Mouse (Mus musculus) lung, embryonic 16.5 days (tissue): ENCODE results near the gene Trim75. TPM values are rescaled to one million over a fixed set of nuclear protein-coding genes. Genes with fewer than 3 reads are reported as not detected.
A peak's percentile ranks its signal among the peaks of the same experiment; 100 is the strongest.
"Not testable (repeated sequence)": the region's sequence is repeated elsewhere in the genome, so short reads cannot be mapped to it uniquely, and the experiment has no call there.

Experiments used
- ATAC-seq: fragments of 200-750 bp; cut with Nextera tagmentation; 2 replicates; pipeline ENCODE4 v1.8.0; 2017; ENCODE audit warnings: low read depth, mild to moderate bottlenecking, moderate library complexity
- H3K27ac ChIP-seq: fragments of 300-500 bp; sonication (generic); 2 replicates; pipeline ENCODE4 v1.5.1; 2014; ENCODE audit warnings: mild to moderate bottlenecking, control low read depth, low read length
- H3K27me3 ChIP-seq: fragments of 300-500 bp; sonication (generic); 2 replicates; pipeline ENCODE4 v1.6.1; 2014; ENCODE audit warnings: low read depth, low read length, mixed read lengths; ENCODE audit not compliant: control insufficient read depth, insufficient read depth
- H3K36me3 ChIP-seq: fragments of 300-500 bp; sonication (generic); 2 replicates; pipeline ENCODE4 v1.6.1; 2014; ENCODE audit warnings: low read length; ENCODE audit not compliant: control insufficient read depth, insufficient read depth
- H3K4me1 ChIP-seq: fragments of 300-500 bp; sonication (generic); replicated peaks from 2 replicates; pipeline ENCODE4 v1.6.1; 2014; ENCODE audit warnings: low read length, mixed read lengths; ENCODE audit not compliant: control insufficient read depth, insufficient read depth
- H3K4me2 ChIP-seq: fragments of 300-500 bp; sonication (generic); 2 replicates; pipeline ENCODE4 v1.6.1; 2014; ENCODE audit warnings: low read depth, low read length, control low read depth
- H3K4me3 ChIP-seq: fragments of 300-500 bp; sonication (generic); 2 replicates; pipeline ENCODE4 v1.5.1; 2014; ENCODE audit warnings: mild to moderate bottlenecking, low read length, control low read depth
- H3K9ac ChIP-seq: fragments of 300-500 bp; sonication (generic); 2 replicates; pipeline ENCODE4 v1.6.1; 2014; ENCODE audit warnings: low read length, control low read depth
- H3K9me3 ChIP-seq: fragments of 300-500 bp; sonication (generic); 2 replicates; pipeline ENCODE4 v1.6.1; 2016; ENCODE audit warnings: low read length; ENCODE audit not compliant: control insufficient read depth
- WGBS: fragments of 180-500 bp; shearing (Covaris S2); extraction: QIAGEN DNeasy Blood & Tissue Kit; methylation state at CpG from one replicate; pipeline ENCODE4 v1.1.7; 2014; 5-methylcytosine and 5-hydroxymethylcytosine counted together
- polyA plus RNA-seq: library from polyadenylated mRNA; unstranded; fragments of >200 nt; fragmentation: Nextera tagmentation; extraction: Ambion mirVana; gene quantifications from 2 replicates; pipeline ENCODE4 v1.2.1, GENCODE M21; 2015

Gene Trim75
- polyA plus RNA-seq, 1 experiment from 2014 or later: not detected

- no peak within 1 kb of the TSS for H3K27ac ChIP-seq
- H3K4me1 ChIP-seq: no peaks in the 10 kb centered on the region
- H3K9me3 ChIP-seq: no peaks in the 10 kb centered on the region
- WGBS: 84% methylated on average over 8 of the region's 8 CpGs
- no peaks in the 10 kb centered on the region for H3K27me3 ChIP-seq
- no peaks in the 10 kb centered on the region for H3K36me3 ChIP-seq
- H3K4me3 ChIP-seq: no peak within 1 kb of the TSS
- ATAC-seq: no peak
- no peak within 1 kb of the TSS for H3K9ac ChIP-seq
- H3K4me2 ChIP-seq: no peak within 1 kb of the TSS
Measured at GRCm38 (mm10) chr8:65018423-65018822, 30.8 kb upstream of the Trim75 start, which contains the start of the genes Trim61 and Trim60. Gene Trim61, minus strand, starts transcription at chr8:65018523. Gene Trim60, minus strand, starts transcription at chr8:65018584.

- not testable (repeated sequence) for H3K4me2 ChIP-seq, H3K27ac ChIP-seq, H3K9me3 ChIP-seq, H3K4me1 ChIP-seq, ATAC-seq, H3K27me3 ChIP-seq, H3K36me3 ChIP-seq, H3K4me3 ChIP-seq, H3K9ac ChIP-seq
- WGBS: 76% methylated on average over 6 of the region's 6 CpGs
Measured at GRCm38 (mm10) chr8:65007616-65008015, 20.0 kb upstream of the Trim75 start.

DNA sequence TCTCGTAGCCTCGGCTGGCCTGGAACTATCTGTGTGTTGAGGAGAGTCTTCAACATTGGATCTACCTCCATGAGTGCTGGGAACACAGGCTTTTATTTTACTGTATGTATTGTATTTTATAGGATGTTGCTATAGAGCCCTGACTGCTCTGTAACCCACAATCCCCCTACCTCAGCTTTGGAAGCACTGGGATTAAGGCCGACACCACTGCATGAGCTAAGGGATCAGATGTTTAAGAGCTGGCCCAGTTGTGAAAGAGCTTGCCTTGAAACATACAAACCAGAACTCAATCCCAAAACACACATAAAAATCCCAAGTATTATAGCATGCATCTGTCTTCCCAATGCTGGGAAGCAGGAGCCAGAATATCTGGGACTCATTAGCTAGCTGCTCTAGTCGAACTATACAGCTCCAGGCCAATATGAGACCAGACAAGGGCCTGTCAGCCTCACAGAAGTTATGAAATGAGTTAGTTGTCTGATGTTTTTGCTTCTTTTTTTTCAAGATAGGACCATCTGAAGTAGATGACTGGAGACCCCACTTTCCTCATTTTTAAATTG is 11.3 kb upstream of the Trim75 start:
- Histone ChIP-seq H3K4me1 (no peaks in the 10 kb centered on the region), H3K4me3 (no peak overlapping the region), H3K9me3 (no peaks in the 10 kb centered on the region), H3K27ac (no peak overlapping the region), H3K36me3 (no peaks in the 10 kb centered on the region), H3K9ac (no peak overlapping the region), H3K4me2 (no peak overlapping the region), H3K27me3 (no peaks in the 10 kb centered on the region)
- no peak for ATAC-seq
- WGBS: 86% methylated on average over 4 of the region's 4 CpGs

- 56% methylated on average over 20 of the region's 20 CpGs for WGBS
- H3K27me3 ChIP-seq: no peaks in the 10 kb centered on the region
- no peak for ATAC-seq
- H3K4me3 ChIP-seq: no peak overlapping the region
- no peaks in the 10 kb centered on the region for H3K36me3 ChIP-seq
- H3K4me1 ChIP-seq: no peaks in the 10 kb centered on the region
- no peak overlapping the region for H3K27ac ChIP-seq
- H3K9ac ChIP-seq: no peak overlapping the region
- H3K9me3 ChIP-seq: no peaks in the 10 kb centered on the region
- H3K4me2 ChIP-seq: no peak overlapping the region
Measured at GRCm38 (mm10) chr8:64983150-64983897, 4.3 kb downstream of the Trim75 start.

DNA sequence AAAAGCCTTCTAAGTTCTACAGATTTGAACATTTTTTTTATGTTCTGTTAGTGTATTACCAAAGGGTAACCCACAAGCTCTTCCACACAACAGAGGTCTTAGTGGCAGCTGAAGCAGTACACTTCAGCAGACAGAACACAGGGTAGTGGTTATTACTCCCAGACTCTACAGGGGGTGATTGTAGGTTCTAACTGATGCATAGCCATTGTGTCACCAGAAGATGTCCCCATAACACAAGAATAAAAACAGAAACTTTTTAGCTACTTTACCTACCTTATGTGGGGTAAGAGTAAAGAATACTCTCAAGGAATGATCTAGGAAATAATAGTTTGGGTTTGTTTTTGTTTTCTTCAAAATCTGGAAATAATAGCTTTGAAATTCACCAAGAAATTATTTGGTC is 24.8 kb downstream of the Trim75 start:
- Histone ChIP-seq H3K9ac (no peak overlapping the region), H3K9me3 (no peaks in the 10 kb centered on the region), H3K4me1 (no peaks in the 10 kb centered on the region), H3K4me2 (no peak overlapping the region), H3K4me3 (no peak overlapping the region), H3K27me3 (no peaks in the 10 kb centered on the region), H3K27ac (no peak overlapping the region), H3K36me3 (peaks cover 5% of the 10 kb centered on the region)
- no peak for ATAC-seq

- Histone ChIP-seq H3K36me3 (peaks cover 5% of the 10 kb centered on the region), H3K4me1 (no peaks in the 10 kb centered on the region), H3K4me2 (no peak overlapping the region), H3K9ac (no peak overlapping the region), H3K9me3 (no peaks in the 10 kb centered on the region), H3K27me3 (no peaks in the 10 kb centered on the region), H3K27ac (no peak overlapping the region), H3K4me3 (no peak overlapping the region)
- 79% methylated on average over 9 of the region's 9 CpGs for WGBS
- ATAC-seq: no peak
Measured at GRCm38 (mm10) chr8:64959025-64959424, 28.6 kb downstream of the Trim75 start.

GRCm38 (mm10) chr8:64952101-64952500 is 35.5 kb downstream of the Trim75 start:
- Histone ChIP-seq H3K27me3 (no peaks in the 10 kb centered on the region), H3K9ac (no peak overlapping the region), H3K36me3 (no peaks in the 10 kb centered on the region), H3K9me3 (no peaks in the 10 kb centered on the region), H3K27ac (no peak overlapping the region), H3K4me3 (no peak overlapping the region), H3K4me2 (no peak overlapping the region), H3K4me1 (peaks cover 3% of the 10 kb centered on the region; the same call in 1 of the 2 replicates)
- ATAC-seq: no peak
- WGBS: 90% methylated on average over 6 of the region's 6 CpGs

DNA sequence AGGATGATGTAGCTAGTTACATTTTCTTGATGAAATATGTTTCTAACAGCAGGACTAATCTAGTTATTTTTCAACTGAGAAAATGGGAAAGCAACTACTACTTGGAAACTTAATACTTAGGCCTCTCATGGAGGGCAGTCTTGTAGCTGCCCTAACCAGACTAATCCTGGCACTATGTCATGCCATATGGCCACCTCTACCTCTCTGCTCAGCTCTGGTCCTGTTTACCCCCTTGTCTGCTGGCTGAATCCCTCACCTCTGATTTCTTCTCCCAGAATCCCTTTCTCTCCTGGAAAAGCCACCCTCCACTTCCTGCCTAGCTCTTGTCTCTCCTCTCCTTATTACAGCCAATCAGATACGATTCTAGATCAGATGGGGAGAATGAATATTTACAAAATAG is 39.3 kb downstream of the Trim75 start:
- WGBS: 79% methylated on average over 1 of the region's 1 CpGs
- no peaks in the 10 kb centered on the region for H3K9me3 ChIP-seq
- H3K36me3 ChIP-seq: no peaks in the 10 kb centered on the region
- H3K27me3 ChIP-seq: no peaks in the 10 kb centered on the region
- ATAC-seq: no peak
- H3K4me1 ChIP-seq: peaks cover 3% of the 10 kb centered on the region; the same call in 1 of the 2 replicates
- no peak overlapping the region for H3K27ac ChIP-seq
- H3K4me2 ChIP-seq: no peak overlapping the region
- no peak overlapping the region for H3K4me3 ChIP-seq
- H3K9ac ChIP-seq: no peak overlapping the region

- Histone ChIP-seq H3K4me1 (peaks cover 3% of the 10 kb centered on the region; the same call in 1 of the 2 replicates), H3K27me3 (0 out of 2 replicates have a peak, but pooled peaks cover 2% of the 10 kb centered on the region), H3K4me2 (peak overlapping the region; percentile 67), H3K9ac (peak overlapping the region; percentile 82), H3K4me3 (peak overlapping the region; percentile 84), H3K9me3 (no peaks in the 10 kb centered on the region), H3K27ac (peak overlapping the region; percentile 84), H3K36me3 (no peaks in the 10 kb centered on the region)
- no peak for ATAC-seq
- 6% methylated on average over 10 of the region's 10 CpGs for WGBS
Measured at GRCm38 (mm10) chr8:64947698-64948034, 40.0 kb downstream of the Trim75 start.
